Mouse (Mus musculus) brain, embryonic 18.5 days (tissue): ENCODE data around the gene Pecam1.
"Not testable (repeated sequence)": the region's sequence is repeated elsewhere in the genome, so short reads cannot be mapped to it uniquely, and the experiment has no call there.

Source experiments
- DNase-seq: peaks from one replicate; pipeline ENCODE4 v3.0.0-alpha.2; 2012; ENCODE audit warnings: low read depth, low spot score

The Pecam1 gene

GRCm38 (mm10) chr11:106633456-106633855 lies 117.0 kb downstream of the Pecam1 start:
- no peak for DNase-seq

- DNase-seq: no peak
Measured at GRCm38 (mm10) chr11:106627692-106628091, 122.7 kb downstream of the Pecam1 start.

- no peak for DNase-seq
Measured at GRCm38 (mm10) chr11:106625577-106625976, 124.9 kb downstream of the Pecam1 start.

- DNase-seq: no peak
Measured at GRCm38 (mm10) chr11:106623629-106624028, 126.8 kb downstream of the Pecam1 start.

- DNase-seq: no peak
Measured at GRCm38 (mm10) chr11:106622056-106622455, 128.4 kb downstream of the Pecam1 start.

- DNase-seq: not testable (repeated sequence)
Measured at GRCm38 (mm10) chr11:106618768-106619167, 131.7 kb downstream of the Pecam1 start.

GRCm38 (mm10) chr11:106617821-106618580 lies 132.4 kb downstream of the Pecam1 start:
- no peak for DNase-seq

GRCm38 (mm10) chr11:106615561-106615960 lies 134.9 kb downstream of the Pecam1 start:
- DNase-seq: no peak

- no peak for DNase-seq
Measured at GRCm38 (mm10) chr11:106614339-106614645, 136.1 kb downstream of the Pecam1 start.

- DNase-seq: no peak
Measured at GRCm38 (mm10) chr11:106613638-106614338, 136.6 kb downstream of the Pecam1 start.

GRCm38 (mm10) chr11:106612961-106613637 lies 137.3 kb downstream of the Pecam1 start, which contains the start of gene Tex2:
Gene Tex2, minus strand, starts transcription at chr11:106613423.
- DNase-seq: peak; percentile 92

GRCm38 (mm10) chr11:106612209-106612960 lies 138.0 kb downstream of the Pecam1 start:
- DNase-seq: no peak

GRCm38 (mm10) chr11:106609731-106610130 lies 140.7 kb downstream of the Pecam1 start:
- DNase-seq: no peak

- DNase-seq: no peak
Measured at GRCm38 (mm10) chr11:106607316-106607715, 143.1 kb downstream of the Pecam1 start.

GRCm38 (mm10) chr11:106606042-106606441 lies 144.4 kb downstream of the Pecam1 start:
- no peak for DNase-seq
